Mouse (Mus musculus) neural tube, embryonic 11.5 days (tissue): ENCODE measurements around the gene Lcn12. TPM values are rescaled to one million over a fixed set of nuclear protein-coding genes. Genes with fewer than 3 reads are reported as not detected.

Experiments used
- ATAC-seq: fragments of 200-750 bp; cut with Nextera tagmentation; 2 replicates; pipeline ENCODE4 v1.8.0; 2017; ENCODE audit warnings: moderate number of reproducible peaks, mild to moderate bottlenecking, moderate TSS enrichment, moderate library complexity; ENCODE audit not compliant: insufficient read depth, low FRiP score, low TSS enrichment
- DNase-seq: peaks from one replicate; pipeline ENCODE4 v3.0.0-alpha.2; 2015; ENCODE audit warnings: low spot score
- H3K27ac ChIP-seq: fragments of 300-500 bp; sonication (generic); 2 replicates; pipeline ENCODE4 v1.5.1; 2014; ENCODE audit warnings: low read depth, mild to moderate bottlenecking, low read length
- H3K27me3 ChIP-seq: fragments of 300-500 bp; sonication (generic); 2 replicates; pipeline ENCODE4 v1.6.1; 2014; ENCODE audit warnings: mild to moderate bottlenecking, low read length, mixed read lengths; ENCODE audit not compliant: control insufficient read depth, insufficient read depth
- H3K36me3 ChIP-seq: fragments of 300-500 bp; sonication (generic); 2 replicates; pipeline ENCODE4 v1.6.1; 2014; ENCODE audit warnings: mild to moderate bottlenecking, low read length, moderate library complexity, mixed read lengths; ENCODE audit not compliant: control insufficient read depth, insufficient read depth
- H3K4me1 ChIP-seq: fragments of 300-500 bp; sonication (generic); 2 replicates; pipeline ENCODE4 v1.6.1; 2014; ENCODE audit warnings: low read length, mixed read lengths; ENCODE audit not compliant: control insufficient read depth, insufficient read depth
- H3K4me2 ChIP-seq: fragments of 300-500 bp; sonication (generic); 2 replicates; pipeline ENCODE4 v1.6.1; 2014; ENCODE audit warnings: low read depth, mild to moderate bottlenecking, moderate library complexity
- H3K4me3 ChIP-seq: fragments of 300-500 bp; sonication (generic); 2 replicates; pipeline ENCODE4 v1.5.1; 2014; ENCODE audit warnings: low read depth, low read length
- H3K9ac ChIP-seq: fragments of 300-500 bp; sonication (generic); 2 replicates; pipeline ENCODE4 v1.6.1; 2014; ENCODE audit warnings: mild to moderate bottlenecking, low read length
- H3K9me3 ChIP-seq: fragments of 300-500 bp; sonication (generic); 2 replicates; pipeline ENCODE4 v1.6.1; 2016; ENCODE audit warnings: low read length; ENCODE audit not compliant: control insufficient read depth
- WGBS: fragments of 180-500 bp; shearing (Covaris S2); extraction: QIAGEN DNeasy Blood & Tissue Kit; methylation state at CpG from one replicate; pipeline ENCODE4 v1.1.7; 2014; 5-methylcytosine and 5-hydroxymethylcytosine counted together
- polyA plus RNA-seq: library from polyadenylated mRNA; unstranded; fragments of >200 nt; fragmentation: Nextera tagmentation; extraction: Ambion mirVana; gene quantifications from 2 replicates; pipeline ENCODE4 v1.2.1, GENCODE M21; 2014

The Lcn12 gene
- not detected in 2 replicates for polyA plus RNA-seq

GRCm38 (mm10) chr2:25493476-25493961, at the start of gene Lcn12:
Gene Lcn12 (minus strand): TSS chr2:25493911.
- H3K4me2 ChIP-seq = no peak within 1 kb of the TSS
- no peaks in the 10 kb centered on the region for H3K9me3 ChIP-seq
- H3K4me3 ChIP-seq = no peak within 1 kb of the TSS
- H3K4me1 ChIP-seq = no peaks in the 10 kb centered on the region
- DNase-seq (no peak), ATAC-seq (no peak)
- no peak within 1 kb of the TSS for H3K9ac ChIP-seq
- H3K27me3 ChIP-seq = no peaks in the 10 kb centered on the region
- WGBS = 85% methylated on average over 5 of the region's 5 CpGs
- H3K36me3 ChIP-seq = no peaks in the 10 kb centered on the region
- no peak within 1 kb of the TSS for H3K27ac ChIP-seq

GRCm38 (mm10) chr2:25541644-25542367, 48.1 kb upstream of the Lcn12 start:
- no peak overlapping the region for H3K27ac ChIP-seq
- H3K4me2 ChIP-seq = no peak overlapping the region
- DNase-seq = no peak
- H3K4me3 ChIP-seq = no peak overlapping the region
- no peak for ATAC-seq
- H3K9me3 ChIP-seq = no peaks in the 10 kb centered on the region
- 82% methylated on average over 10 of the region's 10 CpGs for WGBS
- no peaks in the 10 kb centered on the region for H3K27me3 ChIP-seq
- no peaks in the 10 kb centered on the region for H3K36me3 ChIP-seq
- peaks cover 5% of the 10 kb centered on the region for H3K4me1 ChIP-seq
- H3K9ac ChIP-seq = no peak overlapping the region

DNA sequence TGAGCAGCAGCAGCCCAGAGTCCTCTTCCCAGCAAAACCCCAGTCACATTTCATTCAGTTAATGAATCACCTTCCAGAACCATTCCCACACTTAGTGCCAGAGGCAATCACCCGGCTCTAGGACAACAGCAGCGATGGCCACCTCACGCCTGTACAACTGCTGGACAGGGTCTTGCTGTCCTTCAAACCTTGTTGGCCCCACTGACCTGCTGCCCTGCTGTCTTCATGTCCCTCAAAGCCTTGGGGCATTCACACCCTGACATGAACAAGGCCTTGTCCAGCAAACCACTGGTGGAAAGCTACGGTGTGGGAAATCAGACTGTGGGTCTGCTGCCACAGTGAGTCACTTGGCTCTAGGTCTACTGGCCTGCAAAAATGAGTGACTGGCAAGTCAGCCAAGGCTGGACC, 46.8 kb upstream of the Lcn12 start:
- Histone ChIP-seq H3K4me2 (no peak overlapping the region), H3K4me1 (no peaks in the 10 kb centered on the region), H3K27me3 (no peaks in the 10 kb centered on the region), H3K36me3 (no peaks in the 10 kb centered on the region), H3K9me3 (no peaks in the 10 kb centered on the region), H3K9ac (no peak overlapping the region), H3K27ac (no peak overlapping the region), H3K4me3 (no peak overlapping the region)
- no peak for DNase-seq
- WGBS = 93% methylated on average over 4 of the region's 4 CpGs
- ATAC-seq = no peak

- Histone ChIP-seq H3K27ac (no peak overlapping the region), H3K9ac (no peak overlapping the region), H3K27me3 (no peaks in the 10 kb centered on the region), H3K4me1 (no peaks in the 10 kb centered on the region), H3K4me3 (no peak overlapping the region), H3K36me3 (no peaks in the 10 kb centered on the region; the same call in 1 of the 2 replicates), H3K4me2 (no peak overlapping the region), H3K9me3 (no peaks in the 10 kb centered on the region)
- no peak for DNase-seq
- 90% methylated on average over 8 of the region's 8 CpGs for WGBS
- ATAC-seq = no peak
Measured at GRCm38 (mm10) chr2:25536531-25536930, 42.8 kb upstream of the Lcn12 start.

DNA sequence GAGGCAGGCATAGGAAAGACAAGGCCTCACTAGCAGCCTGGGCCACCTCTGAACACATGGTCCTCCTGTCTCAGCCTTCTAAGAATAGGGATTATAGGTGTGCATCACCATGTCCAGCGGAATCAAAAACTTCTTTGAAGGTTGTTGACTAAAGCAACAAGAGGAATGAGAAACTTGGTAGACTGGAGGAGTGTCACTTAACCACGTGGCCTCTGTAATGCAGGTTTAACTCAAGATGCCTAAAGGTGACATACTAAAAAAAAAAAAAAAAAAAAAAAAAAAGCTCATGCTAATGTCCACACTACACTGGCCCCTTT, 41.1 kb upstream of the Lcn12 start:
- no peak for ATAC-seq
- no peak overlapping the region for H3K27ac ChIP-seq
- 87% methylated on average over 2 of the region's 2 CpGs for WGBS
- H3K27me3 ChIP-seq = no peaks in the 10 kb centered on the region
- H3K9me3 ChIP-seq = no peaks in the 10 kb centered on the region
- DNase-seq = no peak
- H3K9ac ChIP-seq = no peak overlapping the region
- no peaks in the 10 kb centered on the region for H3K4me1 ChIP-seq
- H3K4me2 ChIP-seq = no peak overlapping the region
- peaks cover 5% of the 10 kb centered on the region; the same call in 1 of the 2 replicates for H3K36me3 ChIP-seq
- no peak overlapping the region for H3K4me3 ChIP-seq

- H3K4me3 ChIP-seq = no peak overlapping the region
- H3K9me3 ChIP-seq = no peaks in the 10 kb centered on the region
- no peaks in the 10 kb centered on the region for H3K27me3 ChIP-seq
- ATAC-seq = no peak
- H3K36me3 ChIP-seq = peaks cover 5% of the 10 kb centered on the region; the same call in 1 of the 2 replicates
- H3K27ac ChIP-seq = no peak overlapping the region
- DNase-seq = no peak
- H3K4me2 ChIP-seq = no peak overlapping the region
- H3K4me1 ChIP-seq = no peaks in the 10 kb centered on the region
- WGBS = 90% methylated on average over 3 of the region's 3 CpGs
- H3K9ac ChIP-seq = no peak overlapping the region
Measured at GRCm38 (mm10) chr2:25534178-25534865, 40.6 kb upstream of the Lcn12 start.

DNA sequence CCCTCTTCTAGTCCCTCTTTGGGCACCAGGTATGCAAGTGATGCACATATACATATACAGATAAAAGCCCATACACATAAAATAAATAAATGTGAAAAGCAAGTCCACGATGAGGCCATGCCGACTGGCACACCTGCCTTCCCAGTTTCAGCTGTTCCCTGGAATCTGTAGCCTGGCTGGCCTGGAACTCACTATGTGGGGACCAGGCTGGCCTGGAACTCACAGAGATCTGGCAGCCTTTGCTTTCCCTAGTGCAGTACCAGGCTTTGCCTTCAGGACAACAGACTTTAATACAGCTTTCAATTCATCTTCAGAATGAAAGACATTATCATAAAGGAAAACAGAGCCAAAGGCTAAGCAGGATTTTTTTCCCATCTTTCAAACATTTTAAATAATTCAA, 40.0 kb upstream of the Lcn12 start:
- H3K36me3 ChIP-seq = peaks cover 7% of the 10 kb centered on the region; the same call in 1 of the 2 replicates
- H3K4me1 ChIP-seq = no peaks in the 10 kb centered on the region
- no peak overlapping the region for H3K9ac ChIP-seq
- ATAC-seq (no peak), DNase-seq (no peak)
- H3K4me2 ChIP-seq = no peak overlapping the region
- no peaks in the 10 kb centered on the region for H3K27me3 ChIP-seq
- no peaks in the 10 kb centered on the region for H3K9me3 ChIP-seq
- no peak overlapping the region for H3K27ac ChIP-seq
- no peak overlapping the region for H3K4me3 ChIP-seq
- 94% methylated on average over 2 of the region's 2 CpGs for WGBS

GRCm38 (mm10) chr2:25526510-25527302, 33.0 kb upstream of the Lcn12 start:
- no peaks in the 10 kb centered on the region for H3K4me1 ChIP-seq
- 85% methylated on average over 9 of the region's 9 CpGs for WGBS
- no peak for ATAC-seq

More at GRCm38 (mm10) chr2:25526510-25527302, 33.0 kb upstream of the Lcn12 start:
- H3K9ac ChIP-seq = no peak overlapping the region
- no peak overlapping the region for H3K4me3 ChIP-seq
- no peaks in the 10 kb centered on the region for H3K9me3 ChIP-seq
- H3K27ac ChIP-seq = no peak overlapping the region
- no peak for DNase-seq
- no peak overlapping the region for H3K4me2 ChIP-seq
- no peaks in the 10 kb centered on the region for H3K27me3 ChIP-seq
- peaks cover 34% of the 10 kb centered on the region for H3K36me3 ChIP-seq
